Mouse (Mus musculus) adrenal gland, postnatal 36 days (tissue): ENCODE data around the gene Spata5. TPM values are rescaled to one million over a fixed set of nuclear protein-coding genes. Genes with fewer than 3 reads are reported as not detected.
"Not testable (repeated sequence)": the region's sequence is repeated elsewhere in the genome, so short reads cannot be mapped to it uniquely, and the experiment has no call there.

ENCODE experiments used
- DNase-seq, 2 experiments: peaks; one replicate each; pipeline ENCODE4 v3.0.0; 2021; ENCODE audit warnings: mixed read lengths in 1 of 2
- total RNA-seq, 2 experiments: library from RNA; stranded (reverse); gene quantifications; 2 replicates each; pipeline ENCODE4 v1.2.3; 2021

Gene Spata5
- total RNA-seq, 2 experiments from 2014 or later: 29.4 to 40.4 TPM

GRCm38 (mm10) chr3:37569661-37570566 lies 150.2 kb downstream of the Spata5 start:
- DNase-seq: no peak

GRCm38 (mm10) chr3:37571633-37572032 lies 151.9 kb downstream of the Spata5 start:
- no peak for DNase-seq

GRCm38 (mm10) chr3:37572066-37572465 lies 152.4 kb downstream of the Spata5 start:
- no peak for DNase-seq

- DNase-seq: no peak
Observed at GRCm38 (mm10) chr3:37576840-37577239, 157.1 kb downstream of the Spata5 start.

- no peak for DNase-seq
Observed at GRCm38 (mm10) chr3:37577706-37578105, 158.0 kb downstream of the Spata5 start.

- DNase-seq: no peak
Observed at GRCm38 (mm10) chr3:37584576-37584975, 164.9 kb downstream of the Spata5 start.

- DNase-seq: peak; percentile 7 to 26
Observed at GRCm38 (mm10) chr3:37585967-37586730, 166.5 kb downstream of the Spata5 start.

GRCm38 (mm10) chr3:37586731-37587578 lies 167.3 kb downstream of the Spata5 start:
- DNase-seq: no peak

GRCm38 (mm10) chr3:37595721-37596120 lies 176.0 kb downstream of the Spata5 start:
- peak; percentile 21 to 27 for DNase-seq

- no peak for DNase-seq
Observed at GRCm38 (mm10) chr3:37596519-37596918, 176.8 kb downstream of the Spata5 start.

GRCm38 (mm10) chr3:37597200-37597599 lies 177.5 kb downstream of the Spata5 start:
- DNase-seq: no peak

GRCm38 (mm10) chr3:37599641-37600040 lies 179.9 kb downstream of the Spata5 start:
- DNase-seq: not testable (repeated sequence)

- no peak for DNase-seq
Observed at GRCm38 (mm10) chr3:37602356-37602755, 182.7 kb downstream of the Spata5 start.

GRCm38 (mm10) chr3:37602890-37603289 lies 183.2 kb downstream of the Spata5 start:
- DNase-seq: no peak

- no peak for DNase-seq
Observed at GRCm38 (mm10) chr3:37603541-37603940, 183.8 kb downstream of the Spata5 start.

GRCm38 (mm10) chr3:37604976-37605875 lies 185.5 kb downstream of the Spata5 start:
- DNase-seq: no peak

GRCm38 (mm10) chr3:37605876-37606238 lies 186.2 kb downstream of the Spata5 start:
- no peak for DNase-seq

- no peak for DNase-seq
Observed at GRCm38 (mm10) chr3:37608926-37609325, 189.2 kb downstream of the Spata5 start.

GRCm38 (mm10) chr3:37610670-37611069 lies 191.0 kb downstream of the Spata5 start:
- no peak for DNase-seq

- peak; percentile 24 to 62 for DNase-seq
Observed at GRCm38 (mm10) chr3:37613722-37614121, 194.0 kb downstream of the Spata5 start.
